Mouse (Mus musculus): ENCODE data around the gene Bzw1.

- TF ChIP-seq TCF12 (IDR thresholded peaks at IDR 0.05; ENCODE audit: low read depth, low read length) (peak; percentile 61; the same call in 1 of the 2 replicates), CTCF (IDR thresholded peaks at IDR 0.05 in 2 of 3, conservative IDR thresholded peaks at IDR 0.05 in 1 of 3; ENCODE audit: control insufficient read depth in 1 of 3, insufficient read depth in 1 of 3, low read depth in 2 of 3, low read length in 3 of 3, poor library complexity in 1 of 3, severe bottlenecking in 1 of 3) (no peak), POLR2A (IDR thresholded peaks at IDR 0.05; ENCODE audit: control insufficient read depth in 1 of 2, insufficient read depth in 1 of 2, low read depth in 1 of 2, low read length in 2 of 2, poor library complexity in 1 of 2) (peak; percentile 64 to 80), CHD2 (IDR thresholded peaks at IDR 0.05; ENCODE audit: low read length) (peak; percentile 92), MAX (IDR thresholded peaks at IDR 0.05; ENCODE audit: low read length) (no peak), EP300 (IDR thresholded peaks at IDR 0.05; ENCODE audit: low read depth in 1 of 2, low read length in 2 of 2) (no peak), GABPA (IDR thresholded peaks at IDR 0.05; ENCODE audit: low read depth, low read length) (no peak), USF1 (IDR thresholded peaks at IDR 0.05; ENCODE audit: low read depth, low read length) (no peak), ZMIZ1 (IDR thresholded peaks at IDR 0.05; ENCODE audit: low read depth, low read length) (0 out of 2 replicates have a peak, but pooled peaks have one; percentile 44), RCOR1 (IDR thresholded peaks at IDR 0.05; ENCODE audit: low read depth, low read length) (no peak), TAL1 (IDR thresholded peaks at IDR 0.05; ENCODE audit: low read length) (no peak), POLR2AphosphoS2 (IDR thresholded peaks at IDR 0.05; ENCODE audit: low read length) (peak; percentile 85)
These were observed at the start of gene Bzw1 for GRCm38 (mm10) chr1:58392652-58393283.
